Mouse (Mus musculus) olfactory bulb, adult 2 months (tissue): ENCODE measurements around the gene Fkbp10. TPM values are rescaled to one million over a fixed set of nuclear protein-coding genes. Genes with fewer than 3 reads are reported as not detected.

Experiments
- H3K27ac ChIP-seq: fragments of 200-500 bp; 2 replicates; pipeline ENCODE4 v1.5.1; 2012; ENCODE audit warnings: low read depth, low read length; ENCODE audit not compliant: insufficient read depth
- H3K4me1 ChIP-seq: fragments of 200-500 bp; 2 replicates; pipeline ENCODE4 v1.6.1; 2012; ENCODE audit warnings: low read length; ENCODE audit not compliant: control insufficient read depth, insufficient read depth
- H3K4me3 ChIP-seq: fragments of 200-500 bp; 2 replicates; pipeline ENCODE4 v1.5.1; 2012; ENCODE audit warnings: mild to moderate bottlenecking, low read depth, low read length, moderate library complexity; ENCODE audit not compliant: insufficient read depth
- CTCF ChIP-seq: fragments of 200-500 bp; IDR thresholded peaks from 2 replicates; pipeline ENCODE4 v1.5.1; 2012; ENCODE audit warnings: low read depth, mild to moderate bottlenecking, low read length, moderate library complexity; ENCODE audit not compliant: insufficient read depth
- POLR2A ChIP-seq: fragments of 200-500 bp; IDR thresholded peaks from 2 replicates; pipeline ENCODE4 v1.6.1; 2012; ENCODE audit warnings: mild to moderate bottlenecking, low read depth, low read length, moderate library complexity; ENCODE audit not compliant: insufficient read depth
- WGBS: fragments of 180-500 bp; shearing (Covaris S2); methylation state at CpG from one replicate; pipeline ENCODE4 v1.1.7; 2018; 5-methylcytosine and 5-hydroxymethylcytosine counted together
- polyA plus RNA-seq: library from polyadenylated mRNA; stranded (reverse); fragments of >200 nt; gene quantifications from 2 replicates; pipeline ENCODE4 v1.2.4, GENCODE M21; 2012; ENCODE audit warnings: low replicate concordance; ENCODE audit not compliant: missing spikeins, insufficient read depth, insufficient read length

Fkbp10 gene
- polyA plus RNA-seq, 1 experiment: not detected

GRCm38 (mm10) chr11:100472197-100472934, 56.9 kb downstream of the Fkbp10 start, which contains the start of gene Klhl11:
Gene Klhl11, minus strand, starts transcription at chr11:100472741.
- WGBS: under 1% methylated on average over 83 of the region's 83 CpGs
- peaks cover 2% of the 10 kb centered on the region; the same call in 1 of the 2 replicates for H3K4me1 ChIP-seq
- H3K27ac ChIP-seq: peak within 1 kb of the TSS; percentile 5
- H3K4me3 ChIP-seq: peak within 1 kb of the TSS; percentile 69
- TF ChIP-seq CTCF (peak; percentile 56), POLR2A (peak; percentile 98)

GRCm38 (mm10) chr11:100472935-100473295, 57.4 kb downstream of the Fkbp10 start:
- TF ChIP-seq POLR2A: no peak
- TF ChIP-seq CTCF: no peak
- Histone ChIP-seq H3K4me3 (no peak overlapping the region), H3K27ac (no peak overlapping the region), H3K4me1 (peaks cover 2% of the 10 kb centered on the region; the same call in 1 of the 2 replicates)
- 36% methylated on average over 5 of the region's 5 CpGs for WGBS

Other genes starting within 250 kb of the Fkbp10 start
- not detected in 2 replicates for gene Krt9, start 222.5 kb upstream of the Fkbp10 start, polyA plus RNA-seq
- not detected in 2 replicates for gene Krt14, start 208.1 kb upstream of the Fkbp10 start, polyA plus RNA-seq
- not detected in 2 replicates for gene Krt16, start 166.8 kb upstream of the Fkbp10 start, polyA plus RNA-seq
- not detected in 2 replicates for gene Krt17, start 154.7 kb upstream of the Fkbp10 start, polyA plus RNA-seq
- not detected in 2 replicates for gene Krt42, start 145.8 kb upstream of the Fkbp10 start, polyA plus RNA-seq
- not detected in 2 replicates for gene Eif1, start 95.8 kb upstream of the Fkbp10 start, polyA plus RNA-seq
- gene Gast, start 81.3 kb upstream of the Fkbp10 start, polyA plus RNA-seq: not detected in 2 replicates
- gene Hap1, start 59.6 kb upstream of the Fkbp10 start, polyA plus RNA-seq: not detected in 2 replicates
- gene Jup, start 17.9 kb upstream of the Fkbp10 start, polyA plus RNA-seq: not detected in 2 replicates
- gene P3h4, start 861 bp upstream of the Fkbp10 start, polyA plus RNA-seq: not detected in 2 replicates
- gene Nt5c3b, start 26.1 kb downstream of the Fkbp10 start, polyA plus RNA-seq: not detected in 2 replicates
- gene Klhl10, start 26.2 kb downstream of the Fkbp10 start, polyA plus RNA-seq: not detected in 2 replicates
- gene Klhl11, start 57.0 kb downstream of the Fkbp10 start, polyA plus RNA-seq: not detected in 2 replicates
- not detected in 2 replicates for gene Acly, start 112.3 kb downstream of the Fkbp10 start, polyA plus RNA-seq
- gene Ttc25, start 129.9 kb downstream of the Fkbp10 start, polyA plus RNA-seq: not detected in 2 replicates
- gene Cnp, start 159.2 kb downstream of the Fkbp10 start, polyA plus RNA-seq: not detected in 2 replicates
- not detected in 2 replicates for gene Nkiras2, start 203.5 kb downstream of the Fkbp10 start, polyA plus RNA-seq
- gene Dnajc7, start 204.5 kb downstream of the Fkbp10 start, polyA plus RNA-seq: 670 TPM in 1 of 2 replicates, not detected in the other